Mouse (Mus musculus) midbrain, postnatal 0 days (tissue): ENCODE results near the gene Atf1. TPM values are rescaled to one million over a fixed set of nuclear protein-coding genes. Genes with fewer than 3 reads are reported as not detected.

Experiments
- ATAC-seq: fragments of 200-750 bp; cut with Nextera tagmentation; 2 replicates; pipeline ENCODE4 v1.8.0; 2017; ENCODE audit warnings: moderate number of reproducible peaks, mild to moderate bottlenecking, moderate TSS enrichment, moderate library complexity; ENCODE audit not compliant: low FRiP score
- DNase-seq: peaks from one replicate; pipeline ENCODE4 v3.0.0-alpha.2; 2015; ENCODE audit warnings: low spot score
- H3K27ac ChIP-seq: fragments of 300-500 bp; sonication (generic); 2 replicates; pipeline ENCODE4 v1.5.1; 2014; ENCODE audit warnings: low read depth, mild to moderate bottlenecking, low read length, mixed read lengths
- H3K27me3 ChIP-seq: fragments of 300-500 bp; sonication (generic); 2 replicates; pipeline ENCODE4 v1.6.1; 2014; ENCODE audit warnings: low read length, control low read depth, mixed read lengths; ENCODE audit not compliant: insufficient read depth
- H3K36me3 ChIP-seq: fragments of 300-500 bp; sonication (generic); 2 replicates; pipeline ENCODE4 v1.6.1; 2014; ENCODE audit warnings: low read length, control low read depth, mixed read lengths; ENCODE audit not compliant: insufficient read depth
- H3K4me1 ChIP-seq: fragments of 300-500 bp; sonication (generic); 2 replicates; pipeline ENCODE4 v1.6.1; 2014; ENCODE audit warnings: mild to moderate bottlenecking, control low read depth, antibody characterized with exemption, low read length, mixed read lengths; ENCODE audit not compliant: insufficient read depth
- H3K4me2 ChIP-seq: fragments of 300-500 bp; sonication (generic); 2 replicates; pipeline ENCODE4 v1.6.1; 2014; ENCODE audit warnings: low read depth, mild to moderate bottlenecking, low read length, mixed read lengths; ENCODE audit not compliant: poor library complexity, severe bottlenecking
- H3K4me3 ChIP-seq: fragments of 300-500 bp; sonication (generic); 2 replicates; pipeline ENCODE4 v1.5.1; 2014; ENCODE audit warnings: low read depth, mild to moderate bottlenecking, low read length, moderate library complexity
- H3K9ac ChIP-seq: fragments of 300-500 bp; sonication (generic); replicated peaks from 2 replicates; pipeline ENCODE4 v1.6.1; 2014; ENCODE audit warnings: mild to moderate bottlenecking, low read length, moderate library complexity, mixed read lengths; ENCODE audit not compliant: poor library complexity, severe bottlenecking
- H3K9me3 ChIP-seq: fragments of 300-500 bp; sonication (generic); 2 replicates; pipeline ENCODE4 v1.6.1; 2016; ENCODE audit warnings: low read length, control low read depth
- CTCF ChIP-seq: IDR thresholded peaks from 2 replicates; pipeline ENCODE4 v1.5.1; 2016; ENCODE audit warnings: antibody characterized with exemption, mild to moderate bottlenecking
- WGBS: fragments of 180-500 bp; shearing (Covaris S2); extraction: QIAGEN DNeasy Blood & Tissue Kit; methylation state at CpG from one replicate; pipeline ENCODE4 v1.1.7; 2014; 5-methylcytosine and 5-hydroxymethylcytosine counted together
- polyA plus RNA-seq: library from polyadenylated mRNA; unstranded; fragments of >200 nt; fragmentation: Nextera tagmentation; extraction: Ambion mirVana; gene quantifications from 2 replicates; pipeline ENCODE4 v1.2.1, GENCODE M21; 2015
- total RNA-seq: library from RNA; depleted of rRNA; stranded (reverse); fragments of >200 nt; gene quantifications from 2 replicates; pipeline ENCODE4 v1.2.3, GENCODE M21; 2014

The Atf1 gene
- total and polyA plus RNA-seq, 2 experiments from 2014 or later = 9.8 to 15.8 TPM

DNA sequence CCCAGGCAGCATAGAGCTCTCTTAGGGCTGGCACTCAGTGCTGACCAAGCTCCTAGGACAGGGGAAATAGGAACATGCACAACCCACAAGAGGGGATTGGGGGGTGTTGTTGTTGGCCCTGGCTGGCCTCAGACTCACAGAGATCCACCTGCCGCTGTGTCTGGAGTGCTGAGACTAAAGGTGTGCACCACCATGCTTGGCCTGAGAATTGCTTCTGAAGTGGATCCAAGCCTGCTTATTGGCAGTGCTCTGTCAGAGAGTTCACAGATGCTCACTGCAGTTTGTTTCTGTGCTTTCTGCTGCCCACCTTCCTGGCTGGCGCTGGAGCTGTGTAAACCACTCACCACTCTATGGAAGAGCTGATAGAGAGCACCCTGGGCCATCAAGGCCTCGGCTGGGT lies 17.6 kb upstream of the Atf1 start:
- Histone ChIP-seq H3K9me3 (no peaks in the 10 kb centered on the region), H3K9ac (no peak overlapping the region), H3K4me1 (no peaks in the 10 kb centered on the region), H3K27ac (no peak overlapping the region), H3K27me3 (no peaks in the 10 kb centered on the region), H3K4me3 (no peak overlapping the region), H3K36me3 (peaks cover 82% of the 10 kb centered on the region), H3K4me2 (no peak overlapping the region)
- ATAC-seq (no peak), DNase-seq (no peak)
- no peak for TF ChIP-seq CTCF
- 96% methylated on average over 3 of the region's 3 CpGs for WGBS

DNA sequence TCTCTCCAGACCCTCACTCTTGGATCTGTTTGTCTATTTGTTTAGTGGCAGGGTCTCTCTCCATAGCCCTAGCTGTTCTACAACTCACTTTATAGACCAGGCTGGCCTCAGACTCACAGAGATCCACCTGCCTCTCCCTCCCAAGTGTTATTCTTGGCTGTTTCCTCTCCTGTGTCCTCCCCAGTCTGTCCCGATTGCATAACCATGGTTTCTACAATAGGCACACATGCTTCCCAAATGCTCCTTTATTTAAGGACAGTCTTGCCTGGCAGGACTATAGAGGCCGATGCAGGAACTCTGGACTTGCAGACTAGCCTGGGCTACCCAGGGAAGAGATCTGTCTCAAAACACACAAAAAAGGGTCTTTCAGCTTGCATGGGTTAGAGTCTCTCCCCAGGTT lies 14.3 kb upstream of the Atf1 start:
- Histone ChIP-seq H3K4me2 (no peak overlapping the region), H3K27me3 (no peaks in the 10 kb centered on the region), H3K27ac (no peak overlapping the region), H3K4me1 (no peaks in the 10 kb centered on the region), H3K9ac (no peak overlapping the region), H3K4me3 (no peak overlapping the region), H3K9me3 (no peaks in the 10 kb centered on the region), H3K36me3 (peaks cover 67% of the 10 kb centered on the region)
- 89% methylated on average over 2 of the region's 2 CpGs for WGBS
- DNase-seq (no peak), ATAC-seq (no peak)
- TF ChIP-seq CTCF = no peak

DNA sequence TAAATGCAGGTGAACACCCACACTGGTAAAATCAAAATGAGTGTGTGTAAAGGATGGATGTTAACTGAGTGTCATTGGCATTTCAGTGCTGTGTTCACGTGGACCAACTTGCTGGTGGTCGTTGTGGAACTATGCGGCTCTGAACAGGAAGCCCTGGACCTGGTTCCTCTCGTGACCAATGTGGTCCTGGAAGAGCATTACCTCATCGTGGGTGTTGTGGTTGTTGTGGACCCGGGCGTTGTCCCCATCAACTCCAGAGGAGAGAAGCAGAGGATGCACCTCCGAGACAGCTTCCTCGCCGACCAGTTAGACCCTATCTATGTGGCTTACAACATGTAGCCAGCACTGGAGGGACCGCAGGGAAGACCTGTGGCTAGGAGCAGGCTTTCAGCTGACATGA lies 12.5 kb upstream of the Atf1 start:
- ATAC-seq (no peak), DNase-seq (no peak)
- H3K27me3 ChIP-seq = no peaks in the 10 kb centered on the region
- H3K9me3 ChIP-seq = no peaks in the 10 kb centered on the region
- H3K4me2 ChIP-seq = no peak overlapping the region
- H3K4me1 ChIP-seq = no peaks in the 10 kb centered on the region
- no peak overlapping the region for H3K9ac ChIP-seq
- peaks cover 59% of the 10 kb centered on the region for H3K36me3 ChIP-seq
- no peak overlapping the region for H3K27ac ChIP-seq
- 96% methylated on average over 11 of the region's 11 CpGs for WGBS
- TF ChIP-seq CTCF = no peak
- no peak overlapping the region for H3K4me3 ChIP-seq

DNA sequence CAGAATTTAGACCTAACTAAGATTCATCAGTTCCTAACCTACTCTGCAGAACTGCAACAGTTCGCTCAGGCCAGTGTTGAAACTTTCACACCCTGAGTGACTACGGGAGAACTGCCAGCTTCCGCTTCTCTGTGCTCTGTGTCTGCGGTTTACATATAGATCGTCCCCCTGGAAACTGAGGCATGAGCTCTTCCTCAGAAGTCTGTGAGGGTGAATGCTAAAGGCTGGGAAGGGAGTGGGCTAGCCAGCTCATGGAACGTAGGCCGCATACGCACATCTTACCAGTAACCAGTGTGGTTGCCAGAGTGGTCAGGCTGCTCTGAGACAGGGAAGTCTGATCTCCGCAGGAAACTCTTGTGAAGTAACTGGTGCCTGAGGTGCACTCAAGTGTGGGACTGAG lies 11.4 kb upstream of the Atf1 start:
- DNase-seq (no peak), ATAC-seq (no peak)
- Histone ChIP-seq H3K27ac (no peak overlapping the region), H3K4me2 (no peak overlapping the region), H3K9me3 (no peaks in the 10 kb centered on the region), H3K27me3 (no peaks in the 10 kb centered on the region), H3K9ac (no peak overlapping the region), H3K4me1 (no peaks in the 10 kb centered on the region), H3K36me3 (peaks cover 50% of the 10 kb centered on the region), H3K4me3 (no peak overlapping the region)
- WGBS = 96% methylated on average over 9 of the region's 9 CpGs
- TF ChIP-seq CTCF = no peak

DNA sequence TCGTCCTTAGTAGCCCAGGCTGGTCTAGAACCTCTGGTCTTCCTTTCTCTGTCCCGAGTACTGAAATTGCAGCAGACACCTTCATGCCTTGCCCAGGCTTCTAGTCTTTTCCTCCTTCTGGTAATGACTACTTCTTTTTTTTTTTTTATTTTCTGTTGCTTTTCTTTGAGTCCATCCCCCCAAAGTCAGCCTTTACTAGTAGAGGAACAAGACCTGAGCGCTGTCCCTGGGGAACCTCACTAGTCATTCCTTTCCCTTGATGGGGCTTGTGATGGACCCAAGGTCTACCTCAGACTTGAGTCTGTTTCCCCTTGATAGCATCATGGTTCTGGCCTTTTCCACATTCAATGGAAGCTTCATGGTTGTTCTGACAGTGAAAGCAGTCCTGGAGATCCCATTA lies 9.6 kb upstream of the Atf1 start:
- no peaks in the 10 kb centered on the region for H3K4me1 ChIP-seq
- H3K36me3 ChIP-seq = peaks cover 34% of the 10 kb centered on the region
- ATAC-seq (no peak), DNase-seq (no peak)
- no peak for TF ChIP-seq CTCF
- no peak overlapping the region for H3K4me2 ChIP-seq
- no peaks in the 10 kb centered on the region for H3K27me3 ChIP-seq
- no peak overlapping the region for H3K9ac ChIP-seq
- no peaks in the 10 kb centered on the region for H3K9me3 ChIP-seq
- no peak overlapping the region for H3K4me3 ChIP-seq
- H3K27ac ChIP-seq = no peak overlapping the region
- WGBS = 95% methylated on average over 3 of the region's 3 CpGs

DNA sequence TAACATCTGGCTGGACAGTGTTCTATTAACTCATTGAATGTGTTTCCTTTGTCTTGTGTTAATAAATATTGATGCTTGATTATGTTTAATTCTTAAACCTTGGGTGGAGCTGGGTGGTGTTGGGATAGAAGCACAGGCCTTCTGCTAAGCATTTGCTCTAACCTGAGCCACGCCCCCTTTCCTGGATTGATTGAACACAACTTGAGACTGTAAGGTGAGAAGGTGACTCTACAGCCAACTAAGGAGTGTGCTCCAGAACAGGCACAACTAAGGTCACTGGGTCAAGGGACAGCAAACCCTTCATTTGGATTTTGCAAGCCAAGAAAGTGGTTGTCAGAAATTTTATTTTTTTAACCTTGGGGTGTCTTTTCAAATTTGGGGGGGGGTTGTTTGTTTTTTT lies 8.2 kb upstream of the Atf1 start:
- TF ChIP-seq CTCF = no peak
- WGBS = 83% methylated on average over 1 of the region's 1 CpGs

DNA sequence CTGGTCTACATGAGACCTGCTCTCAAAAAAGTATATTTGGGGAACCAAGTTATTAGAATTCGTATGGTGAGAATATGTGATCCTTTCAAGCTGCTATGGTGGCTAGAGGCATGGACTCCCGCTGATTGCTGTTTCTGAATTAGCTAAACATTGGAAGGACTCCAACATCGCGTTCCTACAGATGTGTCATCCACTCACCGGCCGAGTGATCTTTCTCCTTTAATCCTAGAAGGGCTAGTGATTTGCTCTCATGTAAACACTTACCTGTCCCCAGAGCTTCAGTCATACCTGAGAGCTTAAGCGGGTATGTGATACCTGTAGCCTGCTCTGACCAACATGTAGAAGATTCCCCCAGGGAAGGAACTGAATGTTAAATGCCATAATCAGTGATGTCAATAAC lies 6.7 kb upstream of the Atf1 start:
- Histone ChIP-seq H3K9ac (no peak overlapping the region), H3K4me1 (no peaks in the 10 kb centered on the region), H3K4me3 (no peak overlapping the region), H3K4me2 (no peak overlapping the region), H3K27ac (no peak overlapping the region), H3K9me3 (no peaks in the 10 kb centered on the region), H3K27me3 (no peaks in the 10 kb centered on the region), H3K36me3 (peaks cover 12% of the 10 kb centered on the region)
- 78% methylated on average over 7 of the region's 7 CpGs for WGBS
- no peak for TF ChIP-seq CTCF
- ATAC-seq (no peak), DNase-seq (no peak)

More for the DNA sequence above, 8.2 kb upstream of the Atf1 start:
- ATAC-seq (no peak), DNase-seq (no peak)
- Histone ChIP-seq H3K9ac (no peak overlapping the region), H3K27ac (no peak overlapping the region), H3K4me3 (no peak overlapping the region), H3K4me1 (no peaks in the 10 kb centered on the region), H3K27me3 (no peaks in the 10 kb centered on the region), H3K9me3 (no peaks in the 10 kb centered on the region), H3K36me3 (peaks cover 25% of the 10 kb centered on the region), H3K4me2 (no peak overlapping the region)
